Mouse (Mus musculus) cerebellum, adult 18-20 months (tissue): ENCODE measurements around the gene Jmjd6.

ENCODE experiments used
- DNase-seq, 2 experiments: peaks; one replicate each; pipeline ENCODE4 v3.0.0; 2021

Jmjd6 gene

GRCm38 (mm10) chr11:116801106-116801505, 42.1 kb downstream of the Jmjd6 start:
- DNase-seq: no peak

DNA sequence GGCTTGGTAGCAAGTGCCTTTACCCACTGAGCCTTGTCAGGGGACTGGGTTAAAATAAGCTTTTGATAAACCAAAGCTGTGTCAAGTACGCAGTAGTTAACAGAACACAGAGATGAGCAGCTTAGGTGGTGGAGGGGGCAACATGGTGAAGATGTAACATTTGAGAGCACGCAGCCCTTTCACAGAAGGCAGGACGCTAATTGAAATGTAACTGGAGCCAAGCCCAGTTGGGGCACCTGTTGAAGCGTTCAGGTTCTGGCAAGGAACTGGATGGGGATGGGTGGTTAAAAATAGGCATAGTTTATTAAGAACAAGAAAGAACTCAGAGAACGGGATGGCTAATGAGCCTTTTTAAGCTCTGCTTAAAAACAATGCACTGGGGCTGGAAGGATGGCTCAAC, 43.9 kb downstream of the Jmjd6 start:
- DNase-seq: no peak
